Mouse (Mus musculus): Measurements from ENCODE around the gene Rapgef2.

DNA sequence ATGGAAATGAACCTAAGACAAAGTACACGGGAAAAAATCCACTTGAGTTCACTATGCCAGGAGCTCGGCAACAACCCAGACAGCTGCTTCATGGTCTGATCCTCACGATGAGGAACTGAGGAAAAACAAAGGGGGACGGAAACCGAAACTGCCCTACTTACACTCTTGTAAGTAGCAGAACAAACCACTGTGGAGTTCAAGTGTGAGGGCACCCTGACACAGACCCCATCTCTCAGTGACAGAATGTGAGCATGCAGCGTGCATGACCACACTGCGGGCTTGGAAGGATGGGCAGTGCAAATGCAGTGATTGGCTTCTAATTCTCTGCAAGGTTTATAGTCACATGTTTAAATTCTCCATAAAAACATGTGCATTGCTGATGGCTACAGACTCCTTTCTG lies 197.2 kb downstream of the Rapgef2 start:
- TF ChIP-seq GATA1 (IDR thresholded peaks at IDR 0.05; ENCODE audit: low read length) = no peak
- no peak for TF ChIP-seq TAL1 (IDR thresholded peaks at IDR 0.05; ENCODE audit: low read length)
